Mouse (Mus musculus): ENCODE data around the gene Bcl7c. TPM values are rescaled to one million over a fixed set of nuclear protein-coding genes. Genes with fewer than 3 reads are reported as not detected.

Gene Bcl7c
- polyA plus RNA-seq, 1 experiment from 2014 or later: 37.5 TPM

DNA sequence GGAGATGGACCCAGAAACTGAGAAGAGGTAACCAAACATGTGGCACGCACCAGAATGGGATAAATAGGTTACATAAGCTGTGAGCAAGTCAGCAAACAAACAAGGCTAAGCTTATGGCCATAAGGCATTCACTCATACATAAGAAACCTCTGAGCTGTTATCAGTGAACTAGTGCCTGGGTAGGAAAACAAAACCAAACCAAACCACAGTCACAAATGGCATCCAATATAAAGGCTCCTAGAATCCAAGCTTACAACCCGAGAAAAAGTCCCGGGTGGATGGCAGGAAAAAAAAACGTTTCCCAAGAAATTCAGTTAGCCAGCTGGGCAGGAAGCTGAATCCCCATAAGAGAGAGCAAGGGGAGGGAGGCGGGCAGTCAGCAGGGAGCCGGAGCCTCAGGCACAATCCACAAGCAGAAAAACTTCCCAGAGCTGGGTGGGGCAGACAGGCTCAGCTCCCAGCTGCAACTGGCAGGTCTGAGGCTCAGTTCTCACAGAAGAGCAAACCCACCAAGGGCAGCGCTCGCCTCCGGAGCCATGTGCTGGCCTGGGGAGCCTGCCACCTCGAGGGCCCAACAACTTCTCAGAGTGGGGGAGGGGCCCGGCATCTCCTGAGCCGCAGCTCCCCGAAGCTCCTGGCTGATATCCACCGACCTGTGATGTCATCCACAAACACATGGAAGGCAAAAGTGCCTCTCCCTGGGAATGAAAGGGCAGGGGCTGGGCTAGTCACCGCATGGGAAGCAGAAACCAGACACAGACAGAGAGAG is 17.3 kb downstream of the Bcl7c start:
- H3K4me3 ChIP-seq (ENCODE audit: low read length): peak overlapping the region; percentile 48
- peak overlapping the region; percentile 75 for H3K4me2 ChIP-seq (ENCODE audit: low read depth, low read length)
- peak; percentile 86 for ATAC-seq (replicated peaks; ENCODE audit: extremely low read depth, insufficient read depth, low FRiP score)
- peak overlapping the region; percentile 94 for H3K27ac ChIP-seq (ENCODE audit: low read length)
- 9% methylated on average over 15 of the region's 15 CpGs for WGBS
- H3K4me1 ChIP-seq (ENCODE audit: control insufficient read depth, insufficient read depth, low read length): peaks cover 26% of the 10 kb centered on the region
- peak overlapping the region; percentile 77 for H3K9ac ChIP-seq (ENCODE audit: low read length)
- no peaks in the 10 kb centered on the region for H3K27me3 ChIP-seq (ENCODE audit: control insufficient read depth, insufficient read depth, low read length)
- no peaks in the 10 kb centered on the region for H3K36me3 ChIP-seq (ENCODE audit: control insufficient read depth, insufficient read depth)
- no peaks in the 10 kb centered on the region for H3K9me3 ChIP-seq (replicated peaks; ENCODE audit: control insufficient read depth, low read length)

DNA sequence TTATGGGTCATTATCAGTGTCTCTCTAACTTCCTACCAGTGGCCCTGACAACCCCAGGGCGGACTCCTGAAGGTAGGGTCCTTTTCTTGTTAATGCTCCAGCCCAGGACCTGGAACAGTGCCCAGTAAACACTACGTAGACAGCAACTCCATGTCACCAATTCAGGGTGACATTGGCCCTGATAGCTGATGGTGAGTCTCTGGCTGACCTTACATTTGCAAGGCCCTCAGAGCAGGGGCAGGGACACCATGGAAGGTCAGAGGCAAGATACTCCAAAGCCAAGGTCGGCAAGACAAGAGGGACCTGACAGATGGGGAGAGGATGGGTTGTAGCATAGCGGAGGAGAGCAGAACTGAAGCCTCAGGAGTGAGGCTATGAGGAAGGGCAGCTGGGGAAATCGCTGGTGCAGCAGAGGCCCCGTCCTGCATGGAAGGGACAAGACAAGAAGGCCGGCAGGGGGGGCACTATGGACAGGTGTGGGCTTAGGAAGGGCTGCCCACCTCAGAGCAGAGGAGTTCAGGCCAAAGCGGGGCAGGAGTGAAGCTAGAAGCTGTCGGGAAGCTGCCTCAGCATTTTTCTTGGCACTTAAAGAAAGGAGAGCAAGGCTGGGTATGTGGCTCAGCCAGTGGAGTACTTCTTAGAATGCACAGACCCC is 19.0 kb downstream of the Bcl7c start:
- WGBS: 52% methylated on average over 9 of the region's 9 CpGs

DNA sequence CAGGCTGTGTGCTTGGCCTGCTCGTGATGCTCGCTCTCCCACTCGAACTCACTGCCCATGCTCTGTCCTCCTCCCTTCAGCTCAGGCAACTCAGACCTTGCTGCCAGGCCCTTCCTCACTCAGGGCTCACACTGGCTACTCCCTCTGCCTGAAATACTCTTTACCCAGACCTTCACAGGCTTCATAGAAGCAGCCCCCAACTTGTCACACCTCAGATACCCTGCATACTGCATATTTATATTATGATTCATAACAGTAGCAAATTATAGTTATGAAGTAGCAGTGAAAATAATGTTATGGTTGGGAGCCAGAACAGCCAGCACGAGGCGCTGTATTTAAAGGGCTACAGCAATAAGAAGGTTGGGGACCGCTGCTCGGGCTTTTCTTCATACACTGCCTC is 19.8 kb downstream of the Bcl7c start:
- no peak overlapping the region for H3K4me3 ChIP-seq (ENCODE audit: low read length)
- no peaks in the 10 kb centered on the region for H3K9me3 ChIP-seq (replicated peaks; ENCODE audit: control insufficient read depth, low read length)
- no peak overlapping the region for H3K9ac ChIP-seq (ENCODE audit: low read length)
- H3K27me3 ChIP-seq (ENCODE audit: control insufficient read depth, insufficient read depth, low read length): no peaks in the 10 kb centered on the region
- no peak for ATAC-seq (replicated peaks; ENCODE audit: extremely low read depth, insufficient read depth, low FRiP score)
- peaks cover 29% of the 10 kb centered on the region for H3K4me1 ChIP-seq (ENCODE audit: control insufficient read depth, insufficient read depth, low read length)
- H3K36me3 ChIP-seq (ENCODE audit: control insufficient read depth, insufficient read depth): no peaks in the 10 kb centered on the region
- 78% methylated on average over 7 of the region's 7 CpGs for WGBS
- H3K4me2 ChIP-seq (ENCODE audit: low read depth, low read length): no peak overlapping the region
- no peak overlapping the region for H3K27ac ChIP-seq (ENCODE audit: low read length)

More for the DNA sequence above, 19.0 kb downstream of the Bcl7c start:
- Histone ChIP-seq H3K9ac (ENCODE audit: low read length) (peak overlapping the region; percentile 46), H3K27me3 (ENCODE audit: control insufficient read depth, insufficient read depth, low read length) (no peaks in the 10 kb centered on the region), H3K4me2 (ENCODE audit: low read depth, low read length) (no peak overlapping the region), H3K4me1 (ENCODE audit: control insufficient read depth, insufficient read depth, low read length) (peaks cover 29% of the 10 kb centered on the region), H3K9me3 (replicated peaks; ENCODE audit: control insufficient read depth, low read length) (no peaks in the 10 kb centered on the region), H3K36me3 (ENCODE audit: control insufficient read depth, insufficient read depth) (no peaks in the 10 kb centered on the region), H3K27ac (ENCODE audit: low read length) (peak overlapping the region; percentile 53), H3K4me3 (ENCODE audit: low read length) (no peak overlapping the region)
- ATAC-seq (replicated peaks; ENCODE audit: extremely low read depth, insufficient read depth, low FRiP score): no peak

DNA sequence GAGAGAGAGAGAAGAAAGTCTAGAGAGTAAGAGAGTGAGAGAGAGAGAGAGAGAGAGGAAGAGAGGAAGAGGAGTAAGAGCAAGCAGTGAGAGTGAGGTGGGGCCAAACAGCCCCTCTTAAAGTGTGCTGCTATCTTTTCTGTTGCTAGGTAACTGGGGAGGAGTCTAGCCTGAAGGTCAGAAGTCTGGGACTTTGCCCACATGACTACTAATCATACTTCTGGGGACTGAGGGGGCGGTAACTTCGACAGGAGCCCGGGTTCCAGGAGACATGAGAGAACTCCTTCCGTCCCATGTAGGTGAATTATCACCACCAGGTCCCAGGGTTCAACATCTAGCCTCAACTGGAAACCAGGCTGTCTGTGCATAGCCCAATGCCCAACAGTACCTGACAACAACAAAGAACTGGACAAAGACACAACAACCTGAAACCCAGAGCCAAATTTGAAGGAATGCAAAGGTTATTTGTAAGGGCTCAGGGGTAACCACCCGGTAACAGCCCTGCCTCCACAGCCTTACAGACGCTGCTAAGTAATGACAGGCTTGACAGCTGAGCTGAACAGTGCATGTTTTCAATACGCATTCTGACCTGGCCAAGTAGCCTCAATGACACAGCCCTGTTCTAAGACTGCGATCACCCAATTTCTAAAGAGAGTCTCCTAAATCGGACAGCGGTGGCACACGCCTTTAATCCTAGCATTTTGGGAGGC is 21.8 kb downstream of the Bcl7c start:
- ATAC-seq (replicated peaks; ENCODE audit: extremely low read depth, insufficient read depth, low FRiP score): no peak
- Histone ChIP-seq H3K9me3 (replicated peaks; ENCODE audit: control insufficient read depth, low read length) (no peaks in the 10 kb centered on the region), H3K4me1 (ENCODE audit: control insufficient read depth, insufficient read depth, low read length) (peaks cover 38% of the 10 kb centered on the region), H3K4me2 (ENCODE audit: low read depth, low read length) (no peak overlapping the region), H3K27me3 (ENCODE audit: control insufficient read depth, insufficient read depth, low read length) (no peaks in the 10 kb centered on the region), H3K27ac (ENCODE audit: low read length) (no peak overlapping the region), H3K9ac (ENCODE audit: low read length) (no peak overlapping the region), H3K36me3 (ENCODE audit: control insufficient read depth, insufficient read depth) (no peaks in the 10 kb centered on the region), H3K4me3 (ENCODE audit: low read length) (no peak overlapping the region)
- WGBS: 55% methylated on average over 11 of the region's 11 CpGs

DNA sequence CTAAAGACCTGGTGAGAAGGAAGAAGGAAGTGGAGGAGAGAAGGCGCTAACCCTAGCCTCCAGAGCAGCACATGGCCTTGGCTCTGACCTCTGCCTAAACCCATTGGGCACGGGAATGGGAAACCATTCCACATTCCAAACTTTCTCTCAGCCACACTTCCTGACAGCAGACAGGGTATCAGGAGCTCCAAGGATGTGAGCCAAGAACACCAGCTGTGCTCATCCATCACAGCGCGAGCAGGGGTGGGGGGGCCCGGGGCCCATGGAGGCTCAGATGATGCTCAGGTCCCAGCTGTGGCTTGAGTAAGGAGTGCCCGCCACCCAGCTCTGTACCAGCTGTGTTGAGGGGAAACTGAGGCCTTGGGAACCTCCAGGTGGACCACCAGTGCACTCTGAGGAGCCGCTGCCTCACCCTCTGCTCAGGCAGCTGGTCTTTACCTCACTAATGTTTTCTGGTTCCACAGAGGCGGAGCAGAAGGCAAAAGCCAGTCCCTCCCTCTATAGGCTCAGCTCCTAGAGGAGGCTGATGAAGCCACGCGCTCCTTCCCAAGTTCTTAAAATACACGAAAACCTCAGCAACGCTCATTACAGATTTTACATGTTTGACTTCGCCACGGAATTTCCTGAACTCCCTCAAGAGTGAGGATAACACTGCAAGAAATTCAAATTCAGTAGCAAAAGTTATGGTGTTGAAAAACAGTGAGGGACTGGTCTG is 23.3 kb downstream of the Bcl7c start:
- Histone ChIP-seq H3K4me3 (ENCODE audit: low read length) (no peak overlapping the region), H3K36me3 (ENCODE audit: control insufficient read depth, insufficient read depth) (no peaks in the 10 kb centered on the region), H3K27ac (ENCODE audit: low read length) (no peak overlapping the region), H3K9ac (ENCODE audit: low read length) (no peak overlapping the region), H3K9me3 (replicated peaks; ENCODE audit: control insufficient read depth, low read length) (no peaks in the 10 kb centered on the region), H3K27me3 (ENCODE audit: control insufficient read depth, insufficient read depth, low read length) (no peaks in the 10 kb centered on the region), H3K4me1 (ENCODE audit: control insufficient read depth, insufficient read depth, low read length) (peaks cover 31% of the 10 kb centered on the region), H3K4me2 (ENCODE audit: low read depth, low read length) (no peak overlapping the region)
- 68% methylated on average over 14 of the region's 14 CpGs for WGBS
- no peak; the same call in 1 of the 2 replicates for ATAC-seq (replicated peaks; ENCODE audit: extremely low read depth, insufficient read depth, low FRiP score)

DNA sequence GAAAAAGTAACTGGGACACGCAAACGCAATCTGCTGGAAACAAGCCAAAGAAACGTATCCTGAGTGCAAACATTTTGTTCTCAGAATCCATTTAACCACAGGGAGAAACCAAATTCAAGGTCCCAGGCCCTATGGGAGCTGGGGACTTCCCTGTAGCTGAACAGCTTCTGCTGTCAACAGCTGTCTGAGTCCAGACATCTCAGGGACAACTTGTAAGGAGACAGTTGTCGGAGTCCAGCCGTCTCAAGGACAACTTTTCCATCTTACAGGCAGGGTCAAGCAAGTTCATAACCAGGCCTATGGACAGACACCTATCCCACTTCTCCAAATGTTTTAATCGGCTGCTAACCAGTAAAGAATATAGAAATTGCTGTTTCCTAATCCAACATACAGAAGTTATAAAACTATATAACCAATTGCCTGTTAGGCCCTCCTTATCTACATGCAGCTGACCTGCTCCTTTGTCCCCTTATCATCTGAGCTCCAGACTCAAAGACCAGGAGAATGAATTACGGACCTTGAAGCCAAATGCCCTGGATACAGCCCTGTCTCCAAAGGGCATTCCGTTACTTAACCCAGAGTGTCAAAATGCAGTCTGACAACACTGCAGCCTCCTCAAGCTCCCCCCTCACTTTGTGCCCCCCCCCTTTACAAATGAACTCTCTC is 26.7 kb downstream of the Bcl7c start:
- no peak overlapping the region for H3K4me2 ChIP-seq (ENCODE audit: low read depth, low read length)
- no peaks in the 10 kb centered on the region for H3K36me3 ChIP-seq (ENCODE audit: control insufficient read depth, insufficient read depth)
- ATAC-seq (replicated peaks; ENCODE audit: extremely low read depth, insufficient read depth, low FRiP score): no peak
- no peaks in the 10 kb centered on the region for H3K27me3 ChIP-seq (ENCODE audit: control insufficient read depth, insufficient read depth, low read length)
- H3K4me1 ChIP-seq (ENCODE audit: control insufficient read depth, insufficient read depth, low read length): peaks cover 15% of the 10 kb centered on the region
- 35% methylated on average over 8 of the region's 8 CpGs for WGBS
- no peaks in the 10 kb centered on the region for H3K9me3 ChIP-seq (replicated peaks; ENCODE audit: control insufficient read depth, low read length)
- H3K27ac ChIP-seq (ENCODE audit: low read length): no peak overlapping the region
- H3K4me3 ChIP-seq (ENCODE audit: low read length): no peak overlapping the region
- H3K9ac ChIP-seq (ENCODE audit: low read length): no peak overlapping the region

DNA sequence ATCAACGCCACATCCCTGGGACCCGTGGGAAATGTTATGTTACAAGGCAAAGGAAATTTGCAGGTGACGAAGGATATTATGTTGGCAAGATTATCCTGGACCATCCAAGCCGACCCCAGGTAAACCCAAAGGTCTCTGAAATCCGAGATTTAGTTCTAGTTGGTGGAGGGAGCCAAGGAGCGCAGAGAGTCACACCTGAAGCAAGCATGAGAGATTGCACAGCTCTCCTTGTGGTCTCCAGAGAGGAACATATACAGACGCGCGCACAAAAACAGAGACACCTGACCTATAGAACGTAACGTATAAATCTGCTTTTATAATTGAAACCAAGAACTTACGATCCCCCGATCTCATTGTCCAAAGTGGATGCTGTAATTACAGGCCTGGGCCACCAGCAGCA is 28.2 kb downstream of the Bcl7c start:
- no peak overlapping the region for H3K4me2 ChIP-seq (ENCODE audit: low read depth, low read length)
- 88% methylated on average over 13 of the region's 13 CpGs for WGBS
- H3K36me3 ChIP-seq (ENCODE audit: control insufficient read depth, insufficient read depth): no peaks in the 10 kb centered on the region
- no peak overlapping the region for H3K9ac ChIP-seq (ENCODE audit: low read length)
- H3K27me3 ChIP-seq (ENCODE audit: control insufficient read depth, insufficient read depth, low read length): no peaks in the 10 kb centered on the region
- H3K4me1 ChIP-seq (ENCODE audit: control insufficient read depth, insufficient read depth, low read length): peaks cover 14% of the 10 kb centered on the region
- ATAC-seq (replicated peaks; ENCODE audit: extremely low read depth, insufficient read depth, low FRiP score): no peak
- no peaks in the 10 kb centered on the region for H3K9me3 ChIP-seq (replicated peaks; ENCODE audit: control insufficient read depth, low read length)
- H3K27ac ChIP-seq (ENCODE audit: low read length): no peak overlapping the region
- H3K4me3 ChIP-seq (ENCODE audit: low read length): no peak overlapping the region

DNA sequence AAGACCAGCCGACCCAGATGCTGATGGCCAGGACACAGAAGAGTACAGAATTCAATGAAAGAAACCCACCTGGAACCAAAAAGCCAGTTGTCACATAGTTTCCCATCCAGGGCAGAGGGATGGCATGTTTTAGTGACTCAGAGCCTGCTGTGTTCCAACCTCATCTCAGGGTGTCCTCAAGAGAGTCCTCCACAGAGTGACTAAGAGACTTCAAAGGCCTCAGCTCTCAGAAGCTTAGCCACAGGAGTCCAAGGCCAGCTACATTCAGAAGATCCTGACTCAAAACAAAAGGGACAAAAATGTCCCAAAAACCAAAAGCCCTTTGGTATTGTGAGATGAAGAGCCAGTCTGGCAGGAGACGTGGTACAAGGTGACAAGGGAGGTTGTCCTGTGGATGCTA is 29.9 kb downstream of the Bcl7c start:
- Histone ChIP-seq H3K36me3 (ENCODE audit: control insufficient read depth, insufficient read depth) (no peaks in the 10 kb centered on the region), H3K4me1 (ENCODE audit: control insufficient read depth, insufficient read depth, low read length) (peaks cover 11% of the 10 kb centered on the region), H3K4me3 (ENCODE audit: low read length) (no peak overlapping the region), H3K27me3 (ENCODE audit: control insufficient read depth, insufficient read depth, low read length) (no peaks in the 10 kb centered on the region), H3K4me2 (ENCODE audit: low read depth, low read length) (no peak overlapping the region), H3K27ac (ENCODE audit: low read length) (no peak overlapping the region), H3K9me3 (replicated peaks; ENCODE audit: control insufficient read depth, low read length) (no peaks in the 10 kb centered on the region), H3K9ac (ENCODE audit: low read length) (no peak overlapping the region)
- 88% methylated on average over 2 of the region's 2 CpGs for WGBS
- no peak for ATAC-seq (replicated peaks; ENCODE audit: extremely low read depth, insufficient read depth, low FRiP score)

Measured in heart, embryonic 16.5 days (tissue).